Mouse (Mus musculus) adipocyte (in vitro differentiated cells): ENCODE data around the gene Tacstd2.
"Not testable (repeated sequence)": the region's sequence is repeated elsewhere in the genome, so short reads cannot be mapped to it uniquely, and the experiment has no call there.

Experiments used
- DNase-seq: peaks from one replicate; pipeline ENCODE4 v3.0.0-alpha.2; 2016; ENCODE audit warnings: low spot score

The Tacstd2 gene

GRCm38 (mm10) chr6:67535777-67536054, at the start of gene Tacstd2:
Gene Tacstd2, minus strand, starts transcription at chr6:67535796.
- no peak for DNase-seq

- DNase-seq = no peak
These were observed 30.7 kb upstream of the Tacstd2 start for GRCm38 (mm10) chr6:67566270-67566669.

GRCm38 (mm10) chr6:67555376-67555775, 19.8 kb upstream of the Tacstd2 start:
- DNase-seq = peak; percentile 1

GRCm38 (mm10) chr6:67549550-67549949, 14.0 kb upstream of the Tacstd2 start:
- peak; percentile 54 for DNase-seq

- DNase-seq = no peak
These were observed 405 bp downstream of the Tacstd2 start for GRCm38 (mm10) chr6:67535005-67535776.

GRCm38 (mm10) chr6:67534191-67535004, 1.2 kb downstream of the Tacstd2 start:
- no peak for DNase-seq

- no peak for DNase-seq
These were observed 2.7 kb downstream of the Tacstd2 start for GRCm38 (mm10) chr6:67532665-67533440.

- DNase-seq = no peak
These were observed 3.8 kb downstream of the Tacstd2 start for GRCm38 (mm10) chr6:67531822-67532162.

GRCm38 (mm10) chr6:67530992-67531821, 4.4 kb downstream of the Tacstd2 start:
- peak; percentile 16 for DNase-seq

GRCm38 (mm10) chr6:67526356-67526755, 9.2 kb downstream of the Tacstd2 start:
- no peak for DNase-seq

GRCm38 (mm10) chr6:67510752-67511151, 24.8 kb downstream of the Tacstd2 start:
- peak; percentile 54 for DNase-seq

GRCm38 (mm10) chr6:67501938-67502337, 33.7 kb downstream of the Tacstd2 start:
- not testable (repeated sequence) for DNase-seq

GRCm38 (mm10) chr6:67491755-67492154, 43.8 kb downstream of the Tacstd2 start, which contains the start of gene Il23r:
Gene Il23r, minus strand, starts transcription at chr6:67491855.
- no peak for DNase-seq
